Mouse (Mus musculus) cerebellum, adult 2 months (tissue): Measurements from ENCODE around the gene Odf4.

Source experiments
- CTCF ChIP-seq: fragments of 200-500 bp; IDR thresholded peaks from 2 replicates; pipeline ENCODE4 v1.5.1; 2011; ENCODE audit warnings: low read depth, mild to moderate bottlenecking, control low read depth, low read length, moderate library complexity, borderline replicate concordance; ENCODE audit not compliant: insufficient read depth
- POLR2A ChIP-seq: fragments of 200-500 bp; IDR thresholded peaks from 2 replicates; pipeline ENCODE4 v1.6.1; 2011; ENCODE audit warnings: low read length, control low read depth, borderline replicate concordance; ENCODE audit not compliant: insufficient read depth

DNA sequence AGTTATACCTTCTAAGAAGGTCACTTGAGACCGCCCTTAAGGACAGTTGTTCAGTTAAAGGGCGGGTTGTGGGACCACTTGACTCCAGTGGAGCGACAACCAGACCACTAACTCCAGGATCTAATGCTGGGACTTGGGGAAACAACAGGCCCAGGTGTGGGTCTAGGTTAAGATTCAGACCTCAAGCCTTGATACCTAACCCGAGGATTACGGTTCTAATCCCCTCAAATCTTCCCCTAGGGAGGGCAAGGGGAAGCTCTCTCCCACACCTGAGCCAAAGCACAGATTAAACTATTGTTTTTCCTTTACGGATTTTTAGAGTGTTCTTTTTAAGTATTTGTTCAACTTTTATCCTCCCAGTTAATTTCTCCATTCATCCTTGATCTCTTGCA lies 47.2 kb upstream of the Odf4 start:
- TF ChIP-seq POLR2A (no peak), CTCF (no peak)
